Mouse (Mus musculus) heart, embryonic 15.5 days (tissue): ENCODE data around the gene Zfp973. TPM values are rescaled to one million over a fixed set of nuclear protein-coding genes. Genes with fewer than 3 reads are reported as not detected.
"Not testable (repeated sequence)": the region's sequence is repeated elsewhere in the genome, so short reads cannot be mapped to it uniquely, and the experiment has no call there.

Experiments used
- ATAC-seq: fragments of 200-750 bp; cut with Nextera tagmentation; replicated peaks from 2 replicates; pipeline ENCODE4 v1.8.0; 2017; ENCODE audit warnings: low read depth, moderate TSS enrichment; ENCODE audit not compliant: insufficient number of reproducible peaks, insufficient read depth, low FRiP score
- H3K27ac ChIP-seq: fragments of 300-500 bp; sonication (generic); 2 replicates; pipeline ENCODE4 v1.5.1; 2015; ENCODE audit warnings: mild to moderate bottlenecking, inconsistent platforms
- H3K27me3 ChIP-seq: fragments of 300-500 bp; sonication (generic); 2 replicates; pipeline ENCODE4 v1.6.1; 2015; ENCODE audit warnings: inconsistent platforms
- H3K36me3 ChIP-seq: fragments of 300-500 bp; sonication (generic); 2 replicates; pipeline ENCODE4 v1.6.1; 2015; ENCODE audit warnings: mild to moderate bottlenecking, inconsistent platforms
- H3K4me1 ChIP-seq: fragments of 300-500 bp; sonication (generic); replicated peaks from 2 replicates; pipeline ENCODE4 v1.6.1; 2015; ENCODE audit warnings: inconsistent platforms
- H3K4me2 ChIP-seq: fragments of 300-500 bp; sonication (generic); 2 replicates; pipeline ENCODE4 v1.6.1; 2015; ENCODE audit warnings: inconsistent platforms, mild to moderate bottlenecking, moderate library complexity
- H3K4me3 ChIP-seq: fragments of 300-500 bp; sonication (generic); 2 replicates; pipeline ENCODE4 v1.5.1; 2015; ENCODE audit warnings: mild to moderate bottlenecking, inconsistent platforms
- H3K9ac ChIP-seq: fragments of 300-500 bp; sonication (generic); 2 replicates; pipeline ENCODE4 v1.6.1; 2015; ENCODE audit warnings: mild to moderate bottlenecking, inconsistent platforms
- H3K9me3 ChIP-seq: fragments of 300-500 bp; sonication (generic); replicated peaks from 2 replicates; pipeline ENCODE4 v1.6.1; 2016; ENCODE audit warnings: inconsistent platforms
- WGBS: fragments of 180-500 bp; shearing (Covaris S2); methylation state at CpG from one replicate; pipeline ENCODE4 v1.1.7; 2015; ENCODE audit warnings: mixed read lengths; 5-methylcytosine and 5-hydroxymethylcytosine counted together
- polyA plus RNA-seq: library from polyadenylated mRNA; unstranded; fragments of >200 nt; fragmentation: Nextera tagmentation; extraction: Ambion mirVana; gene quantifications from 2 replicates; pipeline ENCODE4 v1.2.1, GENCODE M21; 2015

Zfp973 gene
- polyA plus RNA-seq: 8.2 and 8.9 TPM in 2 replicates

DNA sequence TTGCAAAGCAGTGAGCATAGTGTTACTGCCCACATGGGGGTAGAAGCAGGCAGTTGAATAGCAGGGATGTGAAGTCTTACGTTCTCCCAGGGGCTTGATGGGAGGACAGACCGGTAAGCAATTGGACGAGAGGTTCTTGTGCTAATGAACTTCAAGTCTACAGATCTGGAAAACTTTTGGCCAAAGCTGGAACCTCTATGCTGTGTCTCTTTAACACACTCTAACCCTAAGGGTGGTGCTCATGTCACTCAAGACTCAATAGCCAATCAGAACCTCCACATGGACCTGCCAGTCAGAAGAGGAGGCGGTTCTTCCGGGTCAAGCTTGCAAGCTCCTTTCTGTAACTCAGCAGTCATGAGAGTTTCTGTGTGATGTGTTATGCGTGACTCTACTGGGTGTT, at the start of gene Zfp973:
TSS of gene Zfp973 (plus strand) at position 301 of the 400 bp plus-strand sequence.
- not testable (repeated sequence) for H3K4me1 ChIP-seq, H3K4me2 ChIP-seq, H3K36me3 ChIP-seq, H3K9ac ChIP-seq, H3K27me3 ChIP-seq, H3K27ac ChIP-seq, H3K9me3 ChIP-seq, H3K4me3 ChIP-seq, ATAC-seq
- WGBS: no CpG with 5 or more reads among the region's 6 CpGs

GRCm38 (mm10) chr2:176636244-176636643, 34.1 kb upstream of the Zfp973 start, which contains the start of gene Gm14308:
Gene Gm14308 (minus strand): TSS chr2:176636344.
- H3K27me3 ChIP-seq, ATAC-seq, H3K9ac ChIP-seq, H3K4me2 ChIP-seq, H3K9me3 ChIP-seq, H3K4me1 ChIP-seq, H3K36me3 ChIP-seq, H3K4me3 ChIP-seq, H3K27ac ChIP-seq: not testable (repeated sequence)
- no CpG with 5 or more reads among the region's 4 CpGs for WGBS

DNA sequence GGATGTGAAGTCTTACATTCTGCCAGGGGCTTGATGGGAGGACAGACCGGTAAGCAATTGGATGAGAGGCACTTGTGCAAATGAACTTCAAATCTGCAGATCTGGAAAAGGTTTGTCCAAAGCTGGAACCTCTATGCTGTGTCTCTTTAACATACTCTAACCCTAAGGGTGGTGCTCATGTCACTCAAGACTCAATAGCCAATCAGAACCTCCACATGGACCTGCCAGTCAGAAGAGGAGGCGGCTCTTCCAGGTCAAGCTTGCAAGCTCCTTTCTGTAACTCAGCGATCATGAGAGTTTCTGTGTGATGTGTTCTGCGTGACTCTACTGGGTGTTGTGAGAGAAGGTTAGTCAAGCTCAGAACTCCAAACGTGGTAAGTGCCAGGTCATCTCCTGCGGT, 37.7 kb downstream of the Zfp973 start, which contains the start of gene Gm14305:
TSS of gene Gm14305 (plus strand) at position 278 of the 400 bp plus-strand sequence.
- H3K36me3 ChIP-seq, H3K27me3 ChIP-seq, ATAC-seq, H3K4me1 ChIP-seq, H3K9me3 ChIP-seq: not testable (repeated sequence)
- peak within 1 kb of the TSS; percentile 56; the same call in 1 of the 2 replicates for H3K27ac ChIP-seq
- H3K4me2 ChIP-seq: peak within 1 kb of the TSS; percentile 51
- H3K9ac ChIP-seq: peak within 1 kb of the TSS; percentile 59
- peak within 1 kb of the TSS; percentile 57 for H3K4me3 ChIP-seq
- 0% methylated on average over 3 of the region's 6 CpGs for WGBS

Other genes with a start within 250 kb of the Zfp973 start
- 9.7 and 10.8 TPM in 2 replicates for gene Gm14435, start 246.9 kb upstream of the Zfp973 start, polyA plus RNA-seq
- gene Gm14434, start 183.7 kb upstream of the Zfp973 start, polyA plus RNA-seq: 4.0 and 8.2 TPM in 2 replicates
- gene Zfp967, start 149.5 kb upstream of the Zfp973 start, polyA plus RNA-seq: not detected in 2 replicates
- gene Gm14308, start 34.2 kb upstream of the Zfp973 start, polyA plus RNA-seq: 8.2 and 14.0 TPM in 2 replicates
- 20.1 and 21.7 TPM in 2 replicates for gene Gm14305, start 37.8 kb downstream of the Zfp973 start, polyA plus RNA-seq
- gene Gm14295, start 128.1 kb downstream of the Zfp973 start, polyA plus RNA-seq: 11.1 and 12.1 TPM in 2 replicates
- gene Gm14408, start 160.6 kb downstream of the Zfp973 start, polyA plus RNA-seq: not detected in 2 replicates